Mouse (Mus musculus) adrenal gland, postnatal 36 days (tissue): ENCODE data around the gene Kdm4b. TPM values are rescaled to one million over a fixed set of nuclear protein-coding genes. Genes with fewer than 3 reads are reported as not detected.

Experiments
- DNase-seq, 2 experiments: peaks; one replicate each; pipeline ENCODE4 v3.0.0; 2021; ENCODE audit warnings: mixed read lengths in 1 of 2
- total RNA-seq, 2 experiments: library from RNA; stranded (reverse); gene quantifications; 2 replicates each; pipeline ENCODE4 v1.2.3; 2021

Kdm4b gene
- total RNA-seq, 2 experiments from 2014 or later: 38.1 to 39.9 TPM

- DNase-seq: no peak
Observed at GRCm38 (mm10) chr17:56345364-56345763, 19.5 kb downstream of the Kdm4b start.

- DNase-seq: no peak
Observed at GRCm38 (mm10) chr17:56348128-56348527, 22.3 kb downstream of the Kdm4b start.

DNA sequence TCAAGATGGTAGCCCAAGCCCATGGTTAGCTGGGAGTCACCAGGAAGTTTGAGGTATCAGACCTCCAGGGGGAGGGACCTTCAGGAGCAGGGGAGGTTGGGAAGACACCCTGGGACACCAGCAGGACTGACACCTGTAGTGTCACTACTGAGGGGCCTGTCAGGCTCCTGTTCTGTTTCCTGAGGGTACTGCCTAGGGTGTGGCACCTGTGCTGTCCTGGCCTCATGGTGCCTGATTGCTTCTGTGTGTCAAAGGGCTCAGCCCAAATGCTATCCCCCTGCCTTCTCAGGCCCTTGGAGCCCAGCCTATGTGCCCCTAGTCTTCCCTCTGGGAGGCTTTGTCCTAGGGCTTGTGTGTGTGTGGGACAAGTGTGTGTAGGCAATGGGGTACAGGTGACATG lies 22.7 kb downstream of the Kdm4b start:
- no peak for DNase-seq

- peak; percentile 85 for DNase-seq
Observed at GRCm38 (mm10) chr17:56350694-56351093, 24.8 kb downstream of the Kdm4b start.

DNA sequence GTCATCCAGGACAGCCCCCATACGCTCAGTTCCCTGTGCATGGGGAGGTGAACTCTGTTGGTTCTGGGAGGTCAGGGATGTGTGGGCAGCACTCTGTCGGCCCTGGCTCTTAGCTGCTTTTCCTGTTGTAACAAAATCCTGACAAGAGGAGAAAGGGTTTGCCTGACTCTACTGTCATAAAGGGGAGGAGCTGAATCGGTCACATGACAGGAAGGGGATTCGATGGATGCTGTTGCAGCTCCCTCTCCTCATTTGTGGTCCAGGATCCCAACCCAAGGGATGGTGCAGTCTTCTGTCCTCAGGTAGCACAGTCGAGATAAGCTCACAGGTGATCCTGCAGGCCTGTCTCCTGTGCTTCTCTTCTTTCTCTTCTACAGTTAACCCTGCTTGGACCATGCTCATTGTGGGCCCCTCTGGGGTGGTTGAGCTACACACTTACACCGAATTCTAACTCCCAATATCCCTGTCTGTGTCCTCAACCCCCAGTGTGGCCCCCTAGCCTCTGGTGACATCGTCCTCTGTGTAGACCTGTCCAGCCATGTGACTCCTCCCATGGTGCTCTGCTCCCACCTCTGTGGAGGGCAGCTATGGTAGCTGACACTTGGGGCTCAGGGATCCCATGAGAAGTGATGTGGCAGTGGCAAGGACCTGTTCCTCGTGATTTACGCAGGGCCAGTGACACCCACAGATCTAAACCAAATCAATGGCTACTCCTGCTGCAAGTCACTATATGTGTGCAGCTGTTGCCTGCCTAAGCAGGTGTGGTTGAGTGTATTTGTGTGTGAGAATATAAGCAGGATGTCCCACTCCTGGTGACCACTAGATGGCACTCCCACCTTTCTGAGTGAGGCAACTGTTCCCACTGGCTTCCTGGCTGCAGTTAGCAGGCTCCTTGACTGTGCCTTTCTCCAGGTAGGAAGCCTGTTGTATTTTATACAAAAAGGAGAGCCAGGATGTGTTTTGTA lies 31.3 kb downstream of the Kdm4b start:
- peak; percentile 76 to 78 for DNase-seq

GRCm38 (mm10) chr17:56359183-56359725 lies 33.4 kb downstream of the Kdm4b start:
- DNase-seq: no peak

- peak; percentile 57 to 70 for DNase-seq
Observed at GRCm38 (mm10) chr17:56359864-56360263, 34.0 kb downstream of the Kdm4b start.

- DNase-seq: peak; percentile 67 to 70
Observed at GRCm38 (mm10) chr17:56360451-56360850, 34.6 kb downstream of the Kdm4b start.

GRCm38 (mm10) chr17:56361542-56361941 lies 35.7 kb downstream of the Kdm4b start:
- DNase-seq: no peak

- DNase-seq: no peak
Observed at GRCm38 (mm10) chr17:56365791-56366673, 40.2 kb downstream of the Kdm4b start.

DNA sequence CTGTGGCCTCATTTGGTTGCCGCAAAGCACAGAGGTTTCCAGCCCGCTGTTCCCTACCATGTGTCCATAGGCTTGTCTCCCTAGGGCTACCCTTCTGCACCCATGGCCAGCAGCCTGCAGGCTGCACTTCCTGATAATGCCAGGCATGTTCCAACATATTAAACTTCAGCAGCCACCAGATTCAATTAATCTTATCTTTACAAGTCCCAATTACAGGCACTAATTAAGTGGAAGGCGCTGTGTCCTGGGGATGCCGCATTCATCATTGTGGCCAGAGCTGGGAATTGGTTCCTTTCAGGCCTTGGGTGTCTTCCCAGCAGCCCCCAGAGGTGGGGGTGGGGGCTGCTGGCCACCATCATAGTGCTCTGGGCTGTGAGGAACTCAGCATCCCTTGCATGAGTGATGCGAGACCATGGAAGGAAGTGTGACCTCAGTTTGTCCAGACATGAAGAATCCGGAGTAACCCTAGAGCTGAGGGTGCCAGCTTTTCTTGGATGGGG lies 42.5 kb downstream of the Kdm4b start:
- DNase-seq: no peak

GRCm38 (mm10) chr17:56370090-56370489 lies 44.2 kb downstream of the Kdm4b start:
- DNase-seq: no peak

- DNase-seq: no peak
Observed at GRCm38 (mm10) chr17:56371029-56371660, 45.3 kb downstream of the Kdm4b start.

GRCm38 (mm10) chr17:56372109-56372508 lies 46.2 kb downstream of the Kdm4b start:
- DNase-seq: no peak

DNA sequence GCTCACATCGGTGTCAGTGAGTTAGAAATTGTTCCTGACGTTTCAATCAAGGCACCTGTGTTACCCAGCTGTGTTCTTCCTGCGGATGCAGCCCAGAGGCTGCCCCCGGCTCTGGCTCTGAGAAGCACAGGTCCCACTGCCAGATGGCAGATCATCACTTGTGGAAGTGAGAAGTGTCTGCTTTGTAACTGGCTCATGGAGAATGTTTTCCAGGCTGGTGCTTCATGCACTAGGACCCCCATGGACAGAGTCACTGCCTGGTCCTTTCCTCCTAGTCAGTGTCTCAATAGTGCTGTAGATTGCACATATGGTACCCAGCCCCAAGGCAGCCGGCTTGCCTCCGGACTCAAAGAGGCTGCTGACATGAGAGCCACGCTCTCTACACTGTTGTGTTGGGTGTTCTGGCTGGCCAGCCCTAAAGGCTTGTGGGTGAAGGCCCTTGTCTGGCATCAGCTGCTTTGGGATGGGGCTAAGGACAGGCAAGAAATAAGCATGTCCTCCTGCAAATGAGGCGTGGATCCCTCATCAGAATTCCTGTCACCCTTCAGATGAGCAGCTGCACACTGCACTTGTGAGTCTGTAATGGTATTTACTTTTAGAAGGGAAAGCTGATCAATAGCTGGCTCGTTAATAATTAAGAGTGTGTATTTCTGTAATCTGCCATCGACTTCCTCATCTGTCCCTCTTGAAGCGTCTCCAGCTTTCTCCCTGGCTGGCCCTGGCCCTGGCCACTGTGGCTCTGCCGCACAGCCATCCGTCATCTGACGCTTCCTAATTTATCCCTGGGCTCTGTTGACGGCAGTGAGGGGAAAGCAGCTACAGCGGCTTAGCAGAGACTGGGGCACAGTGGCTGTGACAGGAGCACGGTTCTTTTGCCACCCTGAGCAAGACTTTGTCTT lies 47.5 kb downstream of the Kdm4b start:
- DNase-seq: no peak

GRCm38 (mm10) chr17:56374851-56375250 lies 49.0 kb downstream of the Kdm4b start:
- DNase-seq: no peak

DNA sequence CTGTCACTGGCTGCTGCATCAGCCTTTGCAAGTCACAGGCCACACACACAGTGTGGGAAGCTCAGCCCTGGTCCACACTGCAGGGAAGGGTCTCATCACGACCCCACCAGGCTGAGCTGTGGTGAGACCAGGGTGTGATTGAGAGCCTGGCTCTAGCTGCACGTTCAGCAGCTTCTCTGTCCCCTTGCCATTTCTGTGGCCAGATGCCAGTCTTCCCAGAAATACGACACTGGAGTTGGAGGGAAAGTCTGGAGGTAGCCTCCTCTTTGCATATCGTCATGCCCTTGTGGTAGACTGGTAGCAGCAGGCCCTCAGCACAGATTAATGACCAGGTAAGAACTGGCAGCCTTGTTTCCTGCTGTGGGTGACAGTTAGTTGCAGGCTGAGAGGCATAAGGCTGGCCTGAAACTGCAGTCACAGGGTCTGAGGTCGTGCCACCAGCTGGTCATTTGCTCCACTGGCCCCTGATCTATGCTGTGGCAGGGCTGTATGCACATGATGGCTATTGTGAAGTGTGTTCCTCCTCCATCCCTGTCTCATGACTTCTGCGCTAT lies 53.5 kb downstream of the Kdm4b start:
- DNase-seq: no peak

DNA sequence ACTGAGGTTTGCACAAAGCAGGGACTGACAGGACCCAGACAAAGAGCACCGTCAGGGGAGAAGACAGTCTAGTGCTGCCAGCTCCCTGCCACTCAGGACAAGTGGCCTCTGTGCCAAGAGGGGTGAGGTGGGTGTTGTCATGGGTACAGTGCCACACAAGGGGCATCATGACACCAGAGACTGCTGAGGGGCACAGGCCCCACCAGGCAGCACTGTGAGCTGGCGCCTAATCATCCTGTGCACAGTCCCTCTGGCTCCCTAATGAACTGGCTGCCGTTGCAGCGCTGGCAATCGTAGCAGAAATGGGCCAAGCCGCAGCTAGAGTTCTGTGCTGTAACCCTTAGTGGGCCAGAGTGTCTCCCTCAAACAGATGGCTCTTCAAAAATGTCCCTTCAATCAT lies 54.4 kb downstream of the Kdm4b start:
- no peak for DNase-seq

- no peak for DNase-seq
Observed at GRCm38 (mm10) chr17:56381183-56381582, 55.3 kb downstream of the Kdm4b start.

- no peak for DNase-seq
Observed at GRCm38 (mm10) chr17:56382997-56383396, 57.1 kb downstream of the Kdm4b start.
